Mouse (Mus musculus) liver, postnatal 0 days (tissue): ENCODE results near the gene Ercc4. TPM values are rescaled to one million over a fixed set of nuclear protein-coding genes. Genes with fewer than 3 reads are reported as not detected.

Experiments
- ATAC-seq: fragments of 200-750 bp; cut with Nextera tagmentation; 2 replicates; pipeline ENCODE4 v1.8.0; 2017; ENCODE audit warnings: mild to moderate bottlenecking, moderate library complexity
- DNase-seq: peaks from one replicate; pipeline ENCODE4 v3.0.0-alpha.2; 2016
- H3K27ac ChIP-seq: fragments of 300-500 bp; sonication (generic); 2 replicates; pipeline ENCODE4 v1.5.1; 2014; ENCODE audit warnings: antibody characterized with exemption, moderate library complexity, mild to moderate bottlenecking, low read depth
- H3K27me3 ChIP-seq: fragments of 300-500 bp; sonication (generic); 2 replicates; pipeline ENCODE4 v1.6.1; 2014; ENCODE audit warnings: low read length, control low read depth, mixed read lengths; ENCODE audit not compliant: insufficient read depth
- H3K36me3 ChIP-seq: fragments of 300-500 bp; sonication (generic); replicated peaks from 2 replicates; pipeline ENCODE4 v1.6.1; 2014; ENCODE audit warnings: mild to moderate bottlenecking, control low read depth, low read length, moderate library complexity, mixed read lengths; ENCODE audit not compliant: insufficient read depth
- H3K4me1 ChIP-seq: fragments of 300-500 bp; sonication (generic); 2 replicates; pipeline ENCODE4 v1.6.1; 2014; ENCODE audit warnings: antibody characterized with exemption, mild to moderate bottlenecking, control low read depth; ENCODE audit not compliant: insufficient read depth
- H3K4me2 ChIP-seq: fragments of 300-500 bp; sonication (generic); 2 replicates; pipeline ENCODE4 v1.6.1; 2014; ENCODE audit warnings: low read depth, mild to moderate bottlenecking, low read length, moderate library complexity, mixed read lengths
- H3K4me3 ChIP-seq: fragments of 300-500 bp; sonication (generic); 2 replicates; pipeline ENCODE4 v1.5.1; 2014; ENCODE audit warnings: low read depth, low read length
- H3K9ac ChIP-seq: fragments of 300-500 bp; sonication (generic); replicated peaks from 2 replicates; pipeline ENCODE4 v1.6.1; 2014; ENCODE audit warnings: mild to moderate bottlenecking, moderate library complexity
- H3K9me3 ChIP-seq: fragments of 300-500 bp; sonication (generic); 2 replicates; pipeline ENCODE4 v1.6.1; 2016; ENCODE audit warnings: mild to moderate bottlenecking, control low read depth, low read length, mixed read lengths
- CTCF ChIP-seq: sonication (generic); IDR thresholded peaks from 2 replicates; pipeline ENCODE4 v1.5.1; 2016; ENCODE audit warnings: antibody characterized with exemption, low read depth
- EP300 ChIP-seq: IDR thresholded peaks from 2 replicates; pipeline ENCODE4 v1.6.1; 2016; ENCODE audit warnings: antibody characterized with exemption, low read depth, mild to moderate bottlenecking
- whole genome bisulfite sequencing: fragments of 180-500 bp; shearing (Covaris S2); extraction: QIAGEN DNeasy Blood & Tissue Kit; methylation state at CpG from one replicate; pipeline ENCODE4 v1.1.7; 2014; ENCODE audit not compliant: insufficient replicate concordance; 5-methylcytosine and 5-hydroxymethylcytosine counted together
- polyA plus RNA-seq: library from polyadenylated mRNA; unstranded; fragments of >200 nt; fragmentation: Nextera tagmentation; extraction: Ambion mirVana; gene quantifications from 2 replicates; pipeline ENCODE4 v1.2.1, GENCODE M21; 2015

Ercc4 gene
- polyA plus RNA-seq, 1 experiment from 2014 or later, result 3.2 TPM

GRCm38 (mm10) chr16:13161516-13161915 lies 52.0 kb downstream of the Ercc4 start:
- Histone ChIP-seq H3K27me3 (no peaks in the 10 kb centered on the region), H3K4me3 (no peak overlapping the region), H3K9me3 (no peaks in the 10 kb centered on the region), H3K4me2 (no peak overlapping the region), H3K9ac (no peak overlapping the region), H3K4me1 (no peaks in the 10 kb centered on the region), H3K36me3 (no peaks in the 10 kb centered on the region), H3K27ac (no peak overlapping the region)
- 73% methylated on average over 5 of the region's 5 CpGs for WGBS
- TF ChIP-seq CTCF (no peak), EP300 (no peak)
- no peak for ATAC-seq
- DNase-seq, result no peak

- no peaks in the 10 kb centered on the region for H3K4me1 ChIP-seq
These were observed 58.2 kb downstream of the Ercc4 start for GRCm38 (mm10) chr16:13167731-13168130.

GRCm38 (mm10) chr16:13173055-13173742 lies 63.7 kb downstream of the Ercc4 start:
- 0 out of 2 replicates have a peak, but pooled peaks cover 2% of the 10 kb centered on the region for H3K9me3 ChIP-seq
- no peaks in the 10 kb centered on the region for H3K27me3 ChIP-seq
- no peak overlapping the region for H3K4me2 ChIP-seq
- ATAC-seq, result no peak
- DNase-seq, result no peak
- H3K9ac ChIP-seq, result no peak overlapping the region
- 79% methylated on average over 5 of the region's 5 CpGs for WGBS
- TF ChIP-seq CTCF (no peak), EP300 (no peak)
- no peak overlapping the region for H3K27ac ChIP-seq
- no peak overlapping the region for H3K4me3 ChIP-seq
- no peaks in the 10 kb centered on the region for H3K36me3 ChIP-seq
- no peaks in the 10 kb centered on the region for H3K4me1 ChIP-seq

More at GRCm38 (mm10) chr16:13167731-13168130, 58.2 kb downstream of the Ercc4 start:
- WGBS, result 69% methylated on average over 3 of the region's 3 CpGs
- H3K36me3 ChIP-seq, result no peaks in the 10 kb centered on the region
- TF ChIP-seq CTCF (no peak), EP300 (no peak)
- no peaks in the 10 kb centered on the region for H3K27me3 ChIP-seq
- H3K27ac ChIP-seq, result no peak overlapping the region
- no peak for DNase-seq
- H3K9ac ChIP-seq, result no peak overlapping the region
- 0 out of 2 replicates have a peak, but pooled peaks cover 2% of the 10 kb centered on the region for H3K9me3 ChIP-seq
- H3K4me3 ChIP-seq, result no peak overlapping the region
- H3K4me2 ChIP-seq, result no peak overlapping the region
- no peak for ATAC-seq

- Histone ChIP-seq H3K9ac (no peak overlapping the region), H3K9me3 (peaks cover 4% of the 10 kb centered on the region; the same call in 1 of the 2 replicates), H3K36me3 (no peaks in the 10 kb centered on the region), H3K4me3 (no peak overlapping the region), H3K4me1 (no peaks in the 10 kb centered on the region), H3K27ac (no peak overlapping the region), H3K27me3 (no peaks in the 10 kb centered on the region), H3K4me2 (no peak overlapping the region)
- ATAC-seq (no peak), DNase-seq (no peak)
- 77% methylated on average over 5 of the region's 5 CpGs for WGBS
- TF ChIP-seq CTCF (no peak), EP300 (no peak)
These were observed 73.0 kb downstream of the Ercc4 start for GRCm38 (mm10) chr16:13182526-13182925.

- no peak for ATAC-seq
- H3K4me1 ChIP-seq, result no peaks in the 10 kb centered on the region
- WGBS, result 78% methylated on average over 4 of the region's 4 CpGs
These were observed 73.8 kb downstream of the Ercc4 start for GRCm38 (mm10) chr16:13183182-13183742.

GRCm38 (mm10) chr16:13184381-13184780 lies 74.9 kb downstream of the Ercc4 start:
- no peaks in the 10 kb centered on the region for H3K36me3 ChIP-seq
- TF ChIP-seq CTCF (no peak), EP300 (no peak)
- H3K27ac ChIP-seq, result no peak overlapping the region
- ATAC-seq (no peak), DNase-seq (no peak)
- H3K4me1 ChIP-seq, result peaks cover 8% of the 10 kb centered on the region; the same call in 1 of the 2 replicates
- no peak overlapping the region for H3K4me2 ChIP-seq
- peaks cover 4% of the 10 kb centered on the region; the same call in 1 of the 2 replicates for H3K9me3 ChIP-seq
- H3K27me3 ChIP-seq, result no peaks in the 10 kb centered on the region
- no peak overlapping the region for H3K9ac ChIP-seq
- WGBS, result 86% methylated on average over 3 of the region's 3 CpGs
- H3K4me3 ChIP-seq, result no peak overlapping the region

More at GRCm38 (mm10) chr16:13183182-13183742, 73.8 kb downstream of the Ercc4 start:
- Histone ChIP-seq H3K9me3 (peaks cover 4% of the 10 kb centered on the region; the same call in 1 of the 2 replicates), H3K36me3 (no peaks in the 10 kb centered on the region), H3K4me3 (no peak overlapping the region), H3K27me3 (no peaks in the 10 kb centered on the region), H3K27ac (no peak overlapping the region), H3K4me2 (no peak overlapping the region), H3K9ac (no peak overlapping the region)
- TF ChIP-seq EP300, result no peak
- TF ChIP-seq CTCF, result no peak
- DNase-seq, result no peak
